Mouse (Mus musculus) lung, adult 2 months (tissue): ENCODE results near the gene Ppp1r3c.

Experiments used
- CTCF ChIP-seq: fragments of 200-500 bp; IDR thresholded peaks from 2 replicates; pipeline ENCODE4 v1.5.1; 2011; ENCODE audit warnings: mild to moderate bottlenecking, low read length, control low read depth; ENCODE audit not compliant: insufficient read depth
- POLR2A ChIP-seq: fragments of 200-500 bp; IDR thresholded peaks from 2 replicates; pipeline ENCODE4 v1.6.1; 2011; ENCODE audit warnings: low read depth, mild to moderate bottlenecking, control low read depth, low read length, borderline replicate concordance; ENCODE audit errors: extremely low read depth

GRCm38 (mm10) chr19:36780375-36780774, 43.9 kb upstream of the Ppp1r3c start:
- TF ChIP-seq CTCF (no peak), POLR2A (no peak)
